Mouse (Mus musculus) megakaryocyte, embryonic 14.5 days (primary cell): ENCODE measurements around the gene Fcer1g. TPM values are rescaled to one million over a fixed set of nuclear protein-coding genes. Genes with fewer than 3 reads are reported as not detected.
"Not testable (repeated sequence)": the region's sequence is repeated elsewhere in the genome, so short reads cannot be mapped to it uniquely, and the experiment has no call there.

Experiments
- H3K27me3 ChIP-seq: replicated peaks from 2 replicates; pipeline ENCODE3; 2012; ENCODE audit warnings: inconsistent platforms
- H3K36me3 ChIP-seq: replicated peaks from 2 replicates; pipeline ENCODE3; 2012; ENCODE audit warnings: low read length, inconsistent platforms, mixed read lengths
- H3K4me1 ChIP-seq: 2 replicates; pipeline ENCODE4 v1.6.1; 2012; ENCODE audit warnings: inconsistent platforms
- H3K4me3 ChIP-seq: replicated peaks from 2 replicates; pipeline ENCODE3; 2012; ENCODE audit warnings: moderate library complexity, mild to moderate bottlenecking, inconsistent platforms
- H3K9me3 ChIP-seq: 2 replicates; pipeline ENCODE4 v1.6.1; 2012; ENCODE audit warnings: inconsistent platforms
- FLI1 ChIP-seq: IDR thresholded peaks from 2 replicates; pipeline ENCODE4 v1.6.1; 2012; ENCODE audit warnings: low read length, inconsistent platforms, mixed read lengths
- GATA1 ChIP-seq: IDR thresholded peaks from 3 replicates; pipeline ENCODE4 v1.6.1; 2012; ENCODE audit warnings: mixed read lengths, low read length, inconsistent platforms, borderline replicate concordance
- polyA plus RNA-seq: library from polyadenylated mRNA; stranded (reverse); fragments of >175 nt; gene quantifications from 2 replicates; pipeline ENCODE4 v1.2.3, GENCODE M21; 2012; ENCODE audit warnings: low replicate concordance; ENCODE audit not compliant: insufficient read depth

The Fcer1g gene
- polyA plus RNA-seq, 1 experiment, result 57.4 TPM

GRCm38 (mm10) chr1:171245353-171245752 lies 11.2 kb upstream of the Fcer1g start:
- no peaks in the 10 kb centered on the region for H3K27me3 ChIP-seq
- H3K4me1 ChIP-seq, result peaks cover 56% of the 10 kb centered on the region
- peaks cover 49% of the 10 kb centered on the region for H3K36me3 ChIP-seq
- TF ChIP-seq GATA1 (no peak), FLI1 (no peak)
- H3K9me3 ChIP-seq, result no peaks in the 10 kb centered on the region
- no peak overlapping the region for H3K4me3 ChIP-seq

DNA sequence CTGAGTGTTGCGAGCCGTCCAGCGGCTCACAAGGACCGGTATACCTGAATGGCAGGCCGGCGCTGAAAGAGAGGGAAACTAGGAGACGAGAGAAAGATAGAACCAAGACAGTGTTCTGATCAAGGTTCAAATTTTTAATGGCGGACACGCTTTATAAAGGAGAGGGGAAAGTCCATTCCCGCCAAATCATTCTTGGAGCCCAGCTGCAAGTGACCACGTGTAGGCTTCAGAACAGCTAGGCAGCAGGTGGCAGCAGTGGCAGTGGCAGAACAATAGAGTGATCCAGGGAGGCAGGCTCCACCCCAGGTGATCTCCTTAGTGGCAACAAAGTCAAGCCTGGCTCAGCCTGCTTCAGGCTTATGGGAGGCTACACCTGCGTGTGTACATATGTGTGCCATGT lies 7.8 kb upstream of the Fcer1g start:
- not testable (repeated sequence) for H3K9me3 ChIP-seq, H3K4me3 ChIP-seq, H3K27me3 ChIP-seq
- H3K4me1 ChIP-seq, result peaks cover 36% of the 10 kb centered on the region
- H3K36me3 ChIP-seq, result peaks cover 84% of the 10 kb centered on the region

DNA sequence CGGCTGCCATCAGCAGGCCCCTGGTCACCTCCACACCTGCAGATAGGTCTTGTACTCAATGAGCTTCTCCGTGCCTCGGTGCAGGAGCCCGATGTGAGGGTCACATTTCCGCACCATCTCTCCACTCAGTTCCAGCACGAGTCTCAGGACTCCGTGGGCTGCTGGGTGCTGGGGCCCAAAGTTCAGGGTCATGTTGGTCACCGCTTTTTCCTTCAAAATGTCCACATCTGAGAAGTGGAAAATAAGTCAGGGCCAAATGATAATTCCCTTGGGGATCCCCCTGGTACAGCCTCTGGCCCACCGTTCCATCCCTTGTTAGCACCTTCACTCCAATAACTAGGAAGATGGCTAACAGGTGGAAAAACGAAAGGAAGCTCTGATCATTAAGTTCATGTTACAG lies 6.7 kb upstream of the Fcer1g start:
- H3K9me3 ChIP-seq, result no peaks in the 10 kb centered on the region
- no peaks in the 10 kb centered on the region for H3K27me3 ChIP-seq
- TF ChIP-seq GATA1, result no peak
- no peak for TF ChIP-seq FLI1
- peaks cover 93% of the 10 kb centered on the region for H3K36me3 ChIP-seq
- H3K4me1 ChIP-seq, result peaks cover 35% of the 10 kb centered on the region
- no peak overlapping the region for H3K4me3 ChIP-seq

- Histone ChIP-seq H3K4me1 (peaks cover 34% of the 10 kb centered on the region), H3K36me3 (peaks cover 94% of the 10 kb centered on the region), H3K4me3 (no peak overlapping the region), H3K27me3 (no peaks in the 10 kb centered on the region), H3K9me3 (no peaks in the 10 kb centered on the region)
- no peak for TF ChIP-seq FLI1
- no peak for TF ChIP-seq GATA1
Observed at GRCm38 (mm10) chr1:171239992-171240744, 6.0 kb upstream of the Fcer1g start.

GRCm38 (mm10) chr1:171238463-171238862 lies 4.3 kb upstream of the Fcer1g start:
- Histone ChIP-seq H3K27me3 (no peaks in the 10 kb centered on the region), H3K4me1 (peaks cover 49% of the 10 kb centered on the region), H3K9me3 (no peaks in the 10 kb centered on the region), H3K36me3 (peaks cover 94% of the 10 kb centered on the region), H3K4me3 (no peak overlapping the region)
- TF ChIP-seq FLI1, result no peak
- TF ChIP-seq GATA1, result no peak

DNA sequence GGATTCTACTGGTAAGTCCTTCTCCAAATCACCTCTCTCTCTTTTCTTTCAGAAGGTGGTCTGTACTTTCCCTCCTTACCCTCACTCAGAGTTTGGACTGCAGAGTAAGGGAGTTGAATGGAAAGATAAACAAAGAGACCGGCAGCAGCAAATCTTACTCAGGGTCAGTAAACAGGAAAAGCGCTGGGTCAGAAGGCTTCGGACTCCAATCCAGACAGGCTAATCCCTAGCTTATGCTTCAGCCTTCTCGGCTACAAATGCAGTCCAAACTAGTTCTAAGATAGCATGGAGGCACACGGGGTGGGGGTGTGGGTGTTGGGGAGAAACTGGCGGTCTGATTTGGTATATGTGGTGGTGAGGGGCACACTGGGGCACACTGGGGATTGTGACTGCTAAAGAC lies 3.3 kb upstream of the Fcer1g start:
- TF ChIP-seq GATA1 (no peak), FLI1 (no peak)
- Histone ChIP-seq H3K9me3 (no peaks in the 10 kb centered on the region), H3K4me3 (no peak overlapping the region), H3K36me3 (peaks cover 83% of the 10 kb centered on the region), H3K27me3 (no peaks in the 10 kb centered on the region), H3K4me1 (peaks cover 56% of the 10 kb centered on the region)

DNA sequence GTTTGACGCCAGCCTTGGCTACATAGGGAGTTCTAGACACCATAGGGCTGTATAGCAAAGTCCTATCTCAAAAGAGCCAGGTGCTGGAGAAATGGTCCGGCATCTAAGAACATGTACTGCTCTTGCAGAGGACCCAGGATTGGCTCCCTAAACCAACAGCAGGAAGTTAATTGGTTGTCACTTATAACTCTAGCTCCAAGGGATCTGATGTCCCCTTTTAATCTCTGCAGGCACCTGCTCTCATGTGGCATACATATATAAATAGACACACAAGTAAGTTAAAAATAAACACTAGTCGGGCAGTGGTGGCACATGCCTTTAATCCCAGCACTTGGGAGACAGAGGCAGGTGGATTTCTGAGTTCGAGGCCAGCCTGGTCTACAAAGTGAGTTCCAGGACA lies 1.6 kb upstream of the Fcer1g start:
- no peak for TF ChIP-seq GATA1
- no peak for TF ChIP-seq FLI1
- peaks cover 68% of the 10 kb centered on the region for H3K4me1 ChIP-seq
- H3K4me3 ChIP-seq, result no peak overlapping the region
- H3K27me3 ChIP-seq, result no peaks in the 10 kb centered on the region
- peaks cover 72% of the 10 kb centered on the region for H3K36me3 ChIP-seq
- no peaks in the 10 kb centered on the region for H3K9me3 ChIP-seq

DNA sequence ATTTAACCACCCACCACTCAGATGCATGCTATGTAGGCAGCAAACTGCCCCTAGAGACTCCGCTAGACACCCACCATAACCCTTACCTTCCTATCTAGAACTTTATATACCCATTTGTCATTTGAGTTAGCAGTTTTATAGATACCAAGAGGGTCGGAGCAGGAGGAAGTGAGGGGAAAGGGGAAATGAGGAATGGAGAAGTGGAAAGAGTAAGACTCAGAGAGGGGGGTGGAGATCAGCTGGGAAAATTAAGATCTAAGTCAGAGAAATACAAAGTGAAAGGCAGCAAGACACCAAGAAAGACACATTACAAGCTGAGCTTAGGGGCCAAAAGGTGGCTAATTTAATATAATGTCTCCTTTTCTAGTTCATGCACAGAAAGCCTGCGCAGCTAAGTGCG lies 373 bp upstream of the Fcer1g start:
- Histone ChIP-seq H3K4me3 (peak overlapping the region; percentile 91), H3K9me3 (no peaks in the 10 kb centered on the region), H3K36me3 (peaks cover 72% of the 10 kb centered on the region), H3K27me3 (no peaks in the 10 kb centered on the region), H3K4me1 (peaks cover 74% of the 10 kb centered on the region)
- TF ChIP-seq FLI1 (no peak), GATA1 (no peak)

- no peaks in the 10 kb centered on the region for H3K27me3 ChIP-seq
- TF ChIP-seq FLI1, result no peak
- no peak for TF ChIP-seq GATA1
- H3K9me3 ChIP-seq, result no peaks in the 10 kb centered on the region
- peak overlapping the region; percentile 91 for H3K4me3 ChIP-seq
- H3K4me1 ChIP-seq, result peaks cover 68% of the 10 kb centered on the region
- H3K36me3 ChIP-seq, result peaks cover 70% of the 10 kb centered on the region
Observed at GRCm38 (mm10) chr1:171232800-171233730, 1.1 kb downstream of the Fcer1g start.

DNA sequence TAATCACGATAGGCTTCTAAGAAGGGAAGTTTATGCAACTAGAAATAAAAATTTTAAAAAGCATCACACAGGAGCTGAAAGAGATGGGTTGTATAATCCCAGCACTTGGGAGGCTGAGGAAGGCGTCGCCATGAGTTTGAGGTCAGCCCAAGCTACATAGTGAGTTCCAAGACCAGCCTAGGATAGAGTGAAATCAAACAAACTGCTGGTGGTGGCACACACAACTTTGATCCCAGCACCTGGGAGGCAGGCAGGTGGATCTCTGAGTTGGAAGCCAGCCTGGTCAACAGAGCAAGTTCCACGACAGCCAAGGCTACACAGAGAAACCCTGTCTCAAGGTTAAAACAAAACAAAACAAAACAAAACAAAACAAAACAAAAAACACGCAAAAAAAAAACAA lies 1.8 kb downstream of the Fcer1g start:
- TF ChIP-seq FLI1, result no peak
- no peak for TF ChIP-seq GATA1
- Histone ChIP-seq H3K36me3 (peaks cover 70% of the 10 kb centered on the region), H3K4me3 (peak overlapping the region; percentile 91), H3K4me1 (peaks cover 65% of the 10 kb centered on the region), H3K27me3 (no peaks in the 10 kb centered on the region), H3K9me3 (no peaks in the 10 kb centered on the region)
